Mouse (Mus musculus) megakaryocyte progenitor cell, adult 5-6 weeks (primary cell): ENCODE measurements around the gene Necap2. TPM values are rescaled to one million over a fixed set of nuclear protein-coding genes. Genes with fewer than 3 reads are reported as not detected.

Experiments
- ATAC-seq: replicated peaks from 2 replicates; pipeline ENCODE4 v1.8.0; 2016; ENCODE audit warnings: mild to moderate bottlenecking, moderate TSS enrichment, inconsistent platforms; ENCODE audit not compliant: poor library complexity
- total RNA-seq, 2 experiments: library from RNA; stranded (forward) in 1 of 2; stranded (reverse) in 1 of 2; fragments of 157-497, 149-512 nt in 1 of 2; fragments of 200-1000 nt in 1 of 2; gene quantifications; 2 replicates each; pipeline versions ENCODE4 v1.2.3 to v1.2.4; 2015 to 2017

The Necap2 gene
- total RNA-seq, 2 experiments from 2014 or later = 33.5 to 50.4 TPM

- ATAC-seq = peak; percentile 84
Observed at GRCm38 (mm10) chr4:141044816-141045215, 33.3 kb downstream of the Necap2 start.

- ATAC-seq = no peak
Observed at GRCm38 (mm10) chr4:141041117-141041516, 37.0 kb downstream of the Necap2 start.

GRCm38 (mm10) chr4:141033606-141034549, 44.3 kb downstream of the Necap2 start:
- peak; percentile 41 for ATAC-seq

- ATAC-seq = peak; percentile 91
Observed at GRCm38 (mm10) chr4:141031733-141032132, 46.4 kb downstream of the Necap2 start.

GRCm38 (mm10) chr4:141030541-141031206, 47.5 kb downstream of the Necap2 start:
- ATAC-seq = no peak

DNA sequence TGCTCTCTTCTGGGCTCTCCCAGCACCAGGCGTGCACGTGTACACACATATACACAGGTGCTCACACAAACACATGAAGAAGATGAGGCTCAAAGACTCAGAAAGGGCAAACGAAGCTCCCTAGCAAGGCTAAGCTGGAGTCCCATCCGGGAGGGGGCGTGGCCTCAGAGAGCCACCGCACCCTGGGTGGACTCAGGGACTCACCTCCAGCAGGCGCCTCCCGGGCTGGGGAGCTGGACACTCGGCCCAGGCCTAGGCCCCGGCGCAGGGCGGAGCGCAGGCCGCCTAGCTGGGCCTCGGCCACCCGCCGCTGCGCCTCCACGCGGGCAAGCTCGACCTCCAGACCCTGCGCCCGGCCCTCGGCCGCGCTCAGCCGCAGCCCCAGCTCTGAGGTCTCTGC, 53.2 kb downstream of the Necap2 start:
- no peak for ATAC-seq

DNA sequence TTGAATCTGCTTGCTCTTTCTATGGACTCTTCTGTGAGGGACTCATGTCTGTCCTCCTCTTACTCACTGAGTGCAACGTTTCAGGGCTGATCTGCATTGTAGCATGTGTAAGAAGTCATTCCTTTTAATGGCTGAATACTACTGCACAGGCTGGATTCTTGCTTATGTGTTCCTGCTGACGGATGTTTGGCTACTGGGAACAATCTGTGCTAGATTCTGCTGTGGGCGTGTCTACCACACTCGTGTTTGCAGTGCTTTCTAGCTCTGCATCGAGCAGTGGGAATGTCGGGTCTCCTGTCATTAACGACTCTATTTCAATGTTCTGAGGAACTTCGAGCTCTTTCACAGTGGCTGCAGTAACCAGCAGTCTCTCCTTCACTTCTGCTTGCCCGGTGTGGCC, 54.1 kb downstream of the Necap2 start:
- no peak for ATAC-seq

DNA sequence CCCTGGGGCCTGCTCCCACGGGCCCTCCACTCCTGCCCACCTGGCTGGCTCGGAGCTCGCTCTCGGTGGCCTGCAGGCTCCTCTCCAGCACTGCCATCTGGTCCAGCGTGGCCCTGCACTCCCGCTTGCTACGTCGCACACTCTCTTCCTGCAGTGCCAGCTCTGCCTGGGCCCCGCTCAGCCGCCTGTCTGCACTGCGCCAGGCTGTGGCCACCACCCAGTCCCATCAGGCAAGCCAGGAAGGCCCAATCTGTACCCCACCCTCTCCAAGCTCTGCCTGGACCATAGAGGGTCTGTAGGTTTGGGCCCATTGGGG, 56.6 kb downstream of the Necap2 start:
- ATAC-seq = 0 out of 2 replicates have a peak, but pooled peaks have one; percentile 22

- no peak for ATAC-seq
Observed at GRCm38 (mm10) chr4:141020811-141021613, 57.1 kb downstream of the Necap2 start.

DNA sequence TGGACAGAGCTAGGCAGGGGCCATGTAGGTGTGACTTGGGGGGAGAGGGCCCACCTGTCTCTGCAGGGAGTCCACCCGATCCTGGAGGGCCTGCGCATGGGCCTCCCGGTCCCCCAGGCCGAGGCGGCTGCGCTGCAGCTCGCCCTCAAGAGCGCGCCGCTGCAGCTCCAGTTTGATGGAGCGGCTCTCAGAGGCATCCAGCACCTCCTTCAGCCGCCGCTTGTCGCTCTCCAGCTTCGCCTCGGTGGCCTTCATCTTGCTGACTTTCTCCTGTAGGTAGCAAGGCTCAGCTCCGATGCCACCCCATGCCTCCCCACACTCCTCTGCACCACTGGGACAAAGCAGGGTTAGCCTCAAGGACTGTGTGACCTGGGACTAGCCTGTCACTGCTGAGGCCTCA, 57.9 kb downstream of the Necap2 start:
- no peak for ATAC-seq

- no peak for ATAC-seq
Observed at GRCm38 (mm10) chr4:141017657-141018436, 60.3 kb downstream of the Necap2 start.

Other genes with a start within 250 kb of the Necap2 start
- gene Padi1, start 232.6 kb downstream of the Necap2 start, total RNA-seq (2015) = 0.05 TPM in 2 replicates
- not detected in 2 replicates for gene Padi1, start 232.6 kb downstream of the Necap2 start, total RNA-seq (2017)
- 5.5 and 5.7 TPM in 2 replicates for gene Padi2, start 172.0 kb downstream of the Necap2 start, total RNA-seq (2015)
- 4.8 and 5.0 TPM in 2 replicates for gene Padi2, start 172.0 kb downstream of the Necap2 start, total RNA-seq (2017)
- gene Sdhb, start 117.2 kb downstream of the Necap2 start, total RNA-seq (2015) = 160 and 167 TPM in 2 replicates
- 91.4 and 129 TPM in 2 replicates for gene Sdhb, start 117.2 kb downstream of the Necap2 start, total RNA-seq (2017)
- gene Atp13a2, start 91.5 kb downstream of the Necap2 start, total RNA-seq (2015) = 9.0 and 13.1 TPM in 2 replicates
- gene Atp13a2, start 91.5 kb downstream of the Necap2 start, total RNA-seq (2017) = 19.2 and 23.4 TPM in 2 replicates
- gene Mfap2, start 67.9 kb downstream of the Necap2 start, total RNA-seq (2015) = not detected in 2 replicates
- gene Mfap2, start 67.9 kb downstream of the Necap2 start, total RNA-seq (2017) = not detected in 2 replicates
- 1.1 and 3.3 TPM in 2 replicates for gene Crocc, start 17.8 kb downstream of the Necap2 start, total RNA-seq (2015)
- gene Crocc, start 17.8 kb downstream of the Necap2 start, total RNA-seq (2017) = 5.8 and 6.0 TPM in 2 replicates
- not detected in 2 replicates for gene Spata21, start 10.0 kb upstream of the Necap2 start, total RNA-seq (2015)
- not detected in 2 replicates for gene Spata21, start 10.0 kb upstream of the Necap2 start, total RNA-seq (2017)
- 33.2 and 43.0 TPM in 2 replicates for gene Szrd1, start 61.4 kb upstream of the Necap2 start, total RNA-seq (2015)
- 38.8 and 52.7 TPM in 2 replicates for gene Szrd1, start 61.4 kb upstream of the Necap2 start, total RNA-seq (2017)
- gene Fbxo42, start 69.6 kb upstream of the Necap2 start, total RNA-seq (2015) = 15.4 and 16.4 TPM in 2 replicates
- gene Fbxo42, start 69.6 kb upstream of the Necap2 start, total RNA-seq (2017) = 10.5 and 11.4 TPM in 2 replicates
- 0.73 and 1.4 TPM in 2 replicates for gene Rsg1, start 135.6 kb upstream of the Necap2 start, total RNA-seq (2015)
- gene Rsg1, start 135.6 kb upstream of the Necap2 start, total RNA-seq (2017) = 1.8 and 3.5 TPM in 2 replicates
- not detected in 2 replicates for gene Arhgef19, start 161.1 kb upstream of the Necap2 start, total RNA-seq (2015)
- gene Arhgef19, start 161.1 kb upstream of the Necap2 start, total RNA-seq (2017) = not detected in 2 replicates
- gene Epha2, start 222.9 kb upstream of the Necap2 start, total RNA-seq (2015) = 0.46 and 0.49 TPM in 2 replicates
- gene Epha2, start 222.9 kb upstream of the Necap2 start, total RNA-seq (2017) = 0.14 and 0.50 TPM in 2 replicates